Mouse (Mus musculus): ENCODE measurements around the gene Zfp260. TPM values are rescaled to one million over a fixed set of nuclear protein-coding genes. Genes with fewer than 3 reads are reported as not detected.
A peak's percentile ranks its signal among the peaks of the same experiment; 100 is the strongest.
"Not testable (repeated sequence)": the region's sequence is repeated elsewhere in the genome, so short reads cannot be mapped to it uniquely, and the experiment has no call there.

The Zfp260 gene
- total RNA-seq, 2 experiments from 2014 or later: 64.5 to 64.6 TPM

DNA sequence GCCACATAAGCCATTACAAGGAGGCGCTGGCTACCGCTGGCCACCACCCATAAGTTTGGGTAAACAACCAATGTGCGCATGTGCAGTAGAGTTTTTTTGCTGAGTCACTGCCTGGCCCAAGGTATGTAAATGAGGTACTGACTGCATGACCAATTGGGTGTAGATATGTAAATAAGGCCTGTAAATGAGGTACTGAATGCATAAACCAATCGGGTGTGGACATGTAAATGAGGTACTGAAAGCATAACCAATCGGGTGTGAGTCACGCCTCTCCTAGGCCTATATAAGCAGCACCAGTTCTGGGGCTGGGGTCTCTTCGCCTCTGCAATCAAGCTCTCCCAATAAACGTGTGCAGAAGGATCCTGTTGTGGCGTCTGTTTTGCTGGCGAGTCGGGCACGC, 23.4 kb downstream of the Zfp260 start:
- intact Hi-C loops (cut with DNase I): not testable (repeated sequence)

DNA sequence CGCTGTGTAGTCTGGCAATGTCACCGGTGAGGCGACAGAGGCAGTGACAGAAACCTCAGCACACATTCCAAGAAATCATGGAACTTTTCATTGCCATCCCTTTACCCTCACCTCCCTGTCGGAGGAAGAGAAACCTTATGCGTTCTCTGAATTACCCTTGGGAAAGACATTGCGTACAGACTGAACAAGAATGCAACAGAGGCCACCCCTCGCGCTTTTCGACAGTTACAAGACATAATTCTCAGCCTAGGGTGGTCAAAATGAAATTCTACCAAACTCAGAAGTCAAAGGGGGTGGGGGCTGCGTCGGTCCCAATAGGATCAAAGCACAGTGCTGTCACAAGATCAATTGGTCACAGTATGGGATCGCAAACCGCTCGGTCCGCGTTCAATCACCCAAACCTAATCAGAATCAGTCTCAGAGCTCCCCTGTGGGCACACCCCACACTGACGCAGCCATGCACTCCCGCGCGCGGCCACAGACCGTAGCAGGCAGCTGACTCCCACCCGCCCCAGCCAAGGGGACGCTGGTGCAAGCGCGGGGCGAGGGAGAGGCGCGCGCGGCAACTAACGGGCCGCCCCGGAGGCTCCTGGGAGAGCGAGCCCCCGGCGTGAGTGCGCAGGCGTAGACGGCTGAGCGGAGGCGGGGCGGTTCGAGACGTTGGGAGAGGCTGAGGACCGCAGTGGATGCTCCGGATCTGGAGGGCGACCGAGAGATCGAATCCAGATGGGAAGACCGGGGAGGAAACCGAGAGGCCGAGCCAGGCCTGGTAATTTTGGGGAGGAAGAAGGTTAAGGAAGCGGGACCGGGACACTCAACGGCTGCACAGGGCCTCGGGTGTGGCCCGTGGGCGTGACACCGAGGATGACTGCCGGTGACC, 27.0 kb downstream of the Zfp260 start, which contains the start of gene Zfp382:
Gene Zfp382 (plus strand): TSS at position 635 of the 880 bp plus-strand sequence.
- peak; percentile 90 for DNase-seq (ENCODE audit: low spot score in 2 of 2)
- intact Hi-C loops (cut with DNase I): loop anchor here (2.0 kb wide), 1 partner anchor 27 kb away; the partner anchor contains the start of gene Zfp260

More for the DNA sequence above, 23.4 kb downstream of the Zfp260 start:
- not testable (repeated sequence) for DNase-seq (ENCODE audit: low spot score in 2 of 2)

DNA sequence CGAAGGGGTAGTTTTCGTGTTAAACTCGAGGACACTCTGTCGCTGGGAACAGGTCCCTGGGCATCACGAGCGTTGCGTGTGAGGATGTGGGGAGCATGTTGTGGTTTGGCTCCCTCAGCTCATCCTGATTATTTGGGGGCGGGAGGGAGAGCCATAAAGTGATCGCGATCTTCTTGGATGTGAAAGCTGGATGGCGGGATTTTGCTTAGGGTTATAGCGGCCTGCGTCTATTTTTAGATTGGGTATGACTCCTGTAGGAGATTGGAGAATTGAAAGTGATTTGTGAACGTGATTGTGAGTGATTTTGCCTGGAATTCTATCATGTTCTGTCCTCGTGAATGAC, 27.6 kb downstream of the Zfp260 start:
- intact Hi-C loops (cut with DNase I): no loop called here
- no peak for DNase-seq (ENCODE audit: low spot score in 2 of 2)

DNA sequence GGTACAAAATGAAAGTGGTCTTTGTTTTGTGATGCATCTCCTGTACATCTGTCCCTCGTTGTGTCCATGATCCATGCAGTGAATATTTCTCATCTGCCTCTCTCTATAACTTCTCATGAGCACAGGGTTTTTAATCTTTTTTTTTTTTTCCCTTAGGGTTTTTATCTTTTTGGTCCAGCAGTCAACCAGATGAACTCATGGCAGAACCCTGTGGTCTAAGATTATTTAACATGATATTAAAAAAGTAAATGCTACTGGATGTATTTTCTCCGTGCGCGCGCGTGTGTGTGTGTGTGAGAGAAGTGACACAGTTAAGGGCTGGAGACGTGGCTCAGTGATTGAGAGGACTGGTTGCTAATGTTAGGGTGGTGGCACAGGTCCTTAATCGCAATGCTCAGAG, 35.3 kb downstream of the Zfp260 start:
- no peak for DNase-seq (ENCODE audit: low spot score in 2 of 2)
- intact Hi-C loops (cut with DNase I): no loop called here

DNA sequence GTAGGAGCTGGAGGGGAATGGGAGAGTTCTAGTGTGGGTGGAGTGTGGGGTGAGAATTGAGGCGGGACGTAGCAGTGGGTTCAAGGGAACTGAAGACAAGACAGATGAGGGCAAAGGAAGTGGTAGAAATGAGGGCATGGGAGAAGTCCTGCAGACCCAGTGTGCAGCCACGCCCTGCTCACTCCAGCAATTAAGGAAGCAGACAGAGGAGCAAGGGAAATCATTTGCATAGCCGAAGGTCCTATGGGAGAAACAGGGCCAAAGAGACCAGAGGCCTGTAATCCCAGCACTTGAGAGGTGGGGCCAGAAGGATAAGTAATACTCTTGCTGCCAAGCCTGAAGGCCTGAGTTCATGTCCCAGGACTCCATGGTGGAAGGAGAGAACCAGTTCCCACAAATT, 37.8 kb downstream of the Zfp260 start:
- intact Hi-C loops (cut with DNase I): no loop called here

DNA sequence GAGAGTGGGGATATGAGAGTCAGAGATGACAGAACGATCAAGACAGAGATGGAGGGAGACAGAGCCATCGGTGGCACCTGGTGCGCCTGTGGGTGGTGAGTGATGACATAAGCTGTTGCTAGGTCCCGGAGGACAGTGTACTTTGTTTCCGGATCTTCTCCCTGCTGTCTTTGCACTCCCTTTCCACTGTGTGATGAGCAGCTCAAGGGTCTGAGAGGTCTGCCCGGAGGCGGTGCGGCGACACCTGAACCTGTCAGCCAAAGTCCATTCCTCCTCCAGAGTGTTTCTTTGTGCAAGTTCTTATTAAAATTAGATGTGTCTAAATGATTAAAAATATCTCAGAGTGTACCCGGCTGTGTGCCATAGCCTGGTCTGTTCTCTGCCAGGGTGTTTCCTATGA, 42.2 kb downstream of the Zfp260 start:
- intact Hi-C loops (cut with DNase I): no loop called here
- no peak for DNase-seq (ENCODE audit: low spot score in 2 of 2)

More for the DNA sequence above, 37.8 kb downstream of the Zfp260 start:
- DNase-seq (ENCODE audit: low spot score in 2 of 2): no peak

DNA sequence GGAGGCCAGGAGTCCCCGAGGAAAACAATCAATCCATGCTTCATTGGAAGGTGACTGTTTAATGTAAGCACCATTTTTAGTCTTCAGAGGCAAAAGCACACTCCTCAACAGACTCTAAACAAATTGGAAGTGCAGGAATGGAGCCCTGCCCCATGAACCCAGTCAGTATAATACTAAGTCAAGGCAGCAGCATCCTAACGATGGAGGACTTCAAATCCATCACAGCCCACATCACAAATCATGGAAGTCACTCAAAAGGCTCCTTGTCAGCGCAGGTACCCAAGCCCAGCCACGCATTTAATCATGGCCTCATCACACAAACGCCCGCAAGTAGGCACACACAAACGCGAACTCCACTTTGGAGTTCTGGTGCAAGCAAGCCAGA, 48.6 kb downstream of the Zfp260 start:
- DNase-seq (ENCODE audit: low spot score in 2 of 2): no peak
- intact Hi-C loops (cut with DNase I): no loop called here

DNA sequence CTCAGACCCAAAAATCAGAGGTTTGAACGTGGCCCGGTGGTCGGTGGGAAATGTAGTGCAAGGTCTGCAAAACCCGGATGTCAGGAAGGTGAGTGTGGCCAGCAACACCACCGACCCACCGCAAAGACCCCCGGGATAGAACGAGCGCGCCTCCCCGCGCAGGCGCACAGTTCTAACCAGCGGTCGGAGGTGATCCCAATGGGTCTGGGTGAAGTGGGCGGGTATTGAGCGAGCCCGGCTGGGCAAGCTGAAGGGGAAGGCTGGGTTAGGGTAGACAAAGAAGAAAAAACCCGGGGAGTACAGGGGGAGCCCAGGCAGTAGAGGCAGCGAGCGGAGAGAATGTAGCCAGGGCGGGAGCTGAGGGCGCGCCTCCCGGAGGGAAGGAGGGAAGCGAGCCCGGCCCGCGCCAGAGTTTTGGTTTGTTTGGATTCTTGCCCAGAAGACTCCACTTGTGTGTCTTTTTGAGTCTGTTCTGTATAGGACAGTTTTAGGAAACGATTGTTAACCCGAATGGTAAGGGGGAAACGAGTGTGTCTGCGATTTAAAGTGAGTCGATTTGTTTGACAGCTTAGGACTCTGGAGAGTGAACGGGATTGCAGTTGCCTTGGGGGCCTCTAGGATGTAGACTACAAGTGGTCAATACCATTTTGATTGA, 49.1 kb downstream of the Zfp260 start:
- DNase-seq (ENCODE audit: low spot score in 2 of 2): peak; percentile 70 to 74
- intact Hi-C loops (cut with DNase I): no loop called here

DNA sequence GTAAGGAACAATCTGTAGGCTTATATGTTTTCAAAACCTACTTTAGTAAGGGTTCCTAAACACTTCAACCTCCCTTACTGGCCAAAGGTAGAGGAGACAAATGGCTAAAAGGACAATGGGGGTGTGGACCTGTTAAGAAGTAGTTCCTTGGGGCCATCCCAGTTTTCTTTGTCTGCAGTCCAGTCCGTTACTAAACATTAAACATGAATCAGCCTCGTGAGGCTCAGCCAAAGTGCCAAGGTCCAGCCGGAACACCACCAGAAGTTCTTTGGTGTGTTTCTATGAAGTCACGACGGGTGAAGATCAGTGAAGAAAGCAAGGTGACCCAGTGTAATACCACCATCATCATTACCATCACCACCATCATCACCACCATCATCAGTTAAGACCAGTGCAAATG, 52.4 kb downstream of the Zfp260 start:
- DNase-seq (ENCODE audit: low spot score in 2 of 2): no peak
- intact Hi-C loops (cut with DNase I): no loop called here

DNA sequence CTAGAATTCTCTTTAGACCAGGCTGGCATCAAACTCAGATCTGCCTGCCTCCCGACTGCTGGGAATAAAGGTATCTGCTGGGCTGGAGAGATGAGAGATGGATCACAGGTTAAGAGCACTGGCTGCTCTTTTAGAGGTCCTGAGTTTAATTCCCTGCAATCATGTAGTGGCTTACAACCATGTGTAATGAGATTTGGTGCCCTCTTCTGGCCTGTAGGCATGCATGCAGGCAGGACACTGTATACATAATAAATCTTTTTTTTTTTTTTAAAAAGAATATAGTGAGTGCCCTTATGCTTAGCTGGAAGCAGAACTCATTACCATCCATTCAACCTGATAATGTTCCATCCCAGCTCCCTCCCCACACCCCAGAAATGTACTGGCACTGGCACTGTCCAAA, 59.5 kb downstream of the Zfp260 start:
- no peak for DNase-seq (ENCODE audit: low spot score in 2 of 2)
- intact Hi-C loops (cut with DNase I): no loop called here

DNA sequence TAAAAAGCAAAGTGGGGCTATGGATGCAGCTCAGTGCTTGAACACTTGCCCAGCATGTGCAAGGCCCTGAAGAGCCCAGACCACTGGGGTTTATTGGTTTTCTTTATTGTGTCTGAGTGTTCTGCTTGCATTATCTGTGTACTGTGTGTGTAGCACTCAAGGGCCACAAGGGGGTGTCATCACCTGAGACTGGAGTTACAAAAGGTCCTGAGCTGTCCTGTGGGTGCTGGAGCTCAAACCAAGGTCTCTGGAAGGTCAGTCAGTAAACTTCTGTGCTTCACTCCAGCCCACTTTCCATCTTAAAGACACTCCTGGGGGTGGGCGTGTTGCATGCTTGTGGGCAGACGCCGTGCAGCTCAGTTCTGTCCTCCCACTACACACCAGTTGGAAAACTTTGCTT, 60.9 kb downstream of the Zfp260 start:
- DNase-seq (ENCODE audit: low spot score in 2 of 2): no peak

More for the DNA sequence above, 60.9 kb downstream of the Zfp260 start:
- intact Hi-C loops (cut with DNase I): no loop called here

Small RNAs within 50 kb of the gene (microRNA-seq; reads per million reads assigned to microRNA genes)
- 0 reads per million in 2 experiments for gene Gm23368

Other genes with a start within 250 kb of the Zfp260 start
- 10 to 100 TPM; 18.6 to 25.6 TPM for gene Zfp940, start 241.1 kb upstream of the Zfp260 start, total RNA-seq (2021)
- 10 to 100 TPM; 14.2 to 14.4 TPM for gene Zfp420, start 234.8 kb upstream of the Zfp260 start, total RNA-seq (2021)
- gene Zfp27, start 188.2 kb upstream of the Zfp260 start, total RNA-seq (2021): 10 to 100 TPM; 18.5 to 21.6 TPM
- gene Zfp383, start 186.6 kb upstream of the Zfp260 start, total RNA-seq (2021): 1 to 10 TPM; 8.0 to 8.8 TPM
- gene Zfp74, start 140.7 kb upstream of the Zfp260 start, total RNA-seq (2021): 10 to 100 TPM; 16.7 to 17.9 TPM
- 1 to 10 TPM; 3.8 to 6.4 TPM for gene Zfp568, start 110.8 kb upstream of the Zfp260 start, total RNA-seq (2021)
- 1 to 10 TPM; 7.2 to 8.5 TPM for gene Zfp14, start 43.4 kb upstream of the Zfp260 start, total RNA-seq (2021)
- gene Zfp82, start 21.9 kb upstream of the Zfp260 start, total RNA-seq (2021): 1 to 10 TPM; 5.0 to 5.1 TPM
- not detected for gene Gm26920, start 4.4 kb upstream of the Zfp260 start, total RNA-seq (2021)
- gene Zfp566, start 4.2 kb upstream of the Zfp260 start, total RNA-seq (2021): 1 to 10 TPM; 7.2 to 7.5 TPM
- gene Zfp382, start 27.2 kb downstream of the Zfp260 start, total RNA-seq (2021): 10 to 100 TPM; 34.9 to 36.0 TPM
- gene Zfp146, start 75.0 kb downstream of the Zfp260 start, total RNA-seq (2021): 10 to 100 TPM; 48.5 to 49.7 TPM
- 1 to 10 TPM; 5.5 to 6.0 TPM for gene Cox7a1, start 89.4 kb downstream of the Zfp260 start, total RNA-seq (2021)
- 100 to 1,000 TPM; 180 to 183 TPM for gene Capns1, start 104.0 kb downstream of the Zfp260 start, total RNA-seq (2021)
- gene Polr2i, start 137.2 kb downstream of the Zfp260 start, total RNA-seq (2021): 10 to 100 TPM; 57.6 to 59.5 TPM
- gene Tbcb, start 137.5 kb downstream of the Zfp260 start, total RNA-seq (2021): 100 to 1,000 TPM; 130 to 143 TPM
- not detected for gene Ovol3, start 140.9 kb downstream of the Zfp260 start, total RNA-seq (2021)
- gene Thap8, start 185.3 kb downstream of the Zfp260 start, total RNA-seq (2021): under 1 TPM in 1 of 2 experiments, not detected in 1; 0.34 TPM
- 1 to 10 TPM in 1 of 2 experiments, under 1 TPM in 1; 0.73 to 1.5 TPM for gene Wdr62, start 185.6 kb downstream of the Zfp260 start, total RNA-seq (2021)
- 100 to 1,000 TPM; 467 to 489 TPM for gene Clip3, start 197.0 kb downstream of the Zfp260 start, total RNA-seq (2021)
- gene Alkbh6, start 213.9 kb downstream of the Zfp260 start, total RNA-seq (2021): 10 to 100 TPM; 63.6 to 64.4 TPM
- 1 to 10 TPM; 8.4 to 8.7 TPM for gene Syne4, start 220.0 kb downstream of the Zfp260 start, total RNA-seq (2021)
- under 1 TPM; 0.32 to 0.55 TPM for gene E130208F15Rik, start 227.0 kb downstream of the Zfp260 start, total RNA-seq (2021)
- gene Sdhaf1, start 229.1 kb downstream of the Zfp260 start, total RNA-seq (2021): 1 to 10 TPM; 7.2 to 7.8 TPM

Data from left cerebral cortex, postnatal 25 days (tissue).